Mouse (Mus musculus) cerebellum, adult (tissue): Measurements from ENCODE around the gene Abcc9.

Experiments used
- ATAC-seq: cut with Nextera tagmentation; 2 replicates; pipeline ENCODE4 v1.9.2; 2017; ENCODE audit warnings: mild to moderate bottlenecking, moderate library complexity, mixed read lengths; ENCODE audit not compliant: insufficient number of reproducible peaks, low FRiP score, low TSS enrichment

Abcc9 gene

GRCm38 (mm10) chr6:142634530-142635184 lies 67.5 kb downstream of the Abcc9 start:
- no peak for ATAC-seq

- ATAC-seq, result no peak
Measured at GRCm38 (mm10) chr6:142623351-142623750, 78.8 kb downstream of the Abcc9 start.

- no peak for ATAC-seq
Measured at GRCm38 (mm10) chr6:142616659-142617058, 85.5 kb downstream of the Abcc9 start.

GRCm38 (mm10) chr6:142614324-142614723 lies 87.8 kb downstream of the Abcc9 start:
- ATAC-seq, result no peak

GRCm38 (mm10) chr6:142612366-142612765 lies 89.7 kb downstream of the Abcc9 start:
- no peak for ATAC-seq

- ATAC-seq, result no peak
Measured at GRCm38 (mm10) chr6:142609401-142610373, 92.4 kb downstream of the Abcc9 start.

GRCm38 (mm10) chr6:142607080-142607479 lies 95.0 kb downstream of the Abcc9 start:
- no peak for ATAC-seq

GRCm38 (mm10) chr6:142602772-142603171 lies 99.3 kb downstream of the Abcc9 start:
- no peak for ATAC-seq

GRCm38 (mm10) chr6:142578831-142579230 lies 123.3 kb downstream of the Abcc9 start:
- ATAC-seq, result no peak

- ATAC-seq, result no peak
Measured at GRCm38 (mm10) chr6:142577801-142578200, 124.3 kb downstream of the Abcc9 start.

- ATAC-seq, result no peak
Measured at GRCm38 (mm10) chr6:142572876-142573275, 129.2 kb downstream of the Abcc9 start.

GRCm38 (mm10) chr6:142571629-142572360 lies 130.3 kb downstream of the Abcc9 start:
- no peak for ATAC-seq

- ATAC-seq, result peak; percentile 62; the same call in 1 of the 2 replicates
Measured at GRCm38 (mm10) chr6:142571055-142571618, 131.0 kb downstream of the Abcc9 start, which contains the start of gene Kcnj8. Kcnj8 (minus strand) TSS chr6:142571614.

- no peak for ATAC-seq
Measured at GRCm38 (mm10) chr6:142570046-142570770, 131.9 kb downstream of the Abcc9 start.

GRCm38 (mm10) chr6:142568713-142569357 lies 133.3 kb downstream of the Abcc9 start:
- ATAC-seq, result no peak

GRCm38 (mm10) chr6:142567452-142567851 lies 134.7 kb downstream of the Abcc9 start:
- ATAC-seq, result no peak

GRCm38 (mm10) chr6:142564746-142565145 lies 137.4 kb downstream of the Abcc9 start:
- no peak for ATAC-seq

GRCm38 (mm10) chr6:142561151-142561550 lies 141.0 kb downstream of the Abcc9 start:
- ATAC-seq, result no peak
